Mouse (Mus musculus) hindbrain, postnatal 0 days (tissue): ENCODE measurements at regions not wholly inside any gene's neighbourhood (a gene's known extent, or its start where the extent isn't known, plus 50 kb on each side); places are given as distances from the start of the nearest gene placed in this dataset.
A peak's percentile ranks its signal among the peaks of the same experiment; 100 is the strongest.

Source experiments
- ATAC-seq: fragments of 200-750 bp; cut with Nextera tagmentation; 2 replicates; pipeline ENCODE4 v1.8.0; 2017; ENCODE audit warnings: mild to moderate bottlenecking, moderate TSS enrichment, moderate library complexity
- DNase-seq: peaks from one replicate; pipeline ENCODE4 v3.0.0-alpha.2; 2015; ENCODE audit warnings: low spot score
- H3K27ac ChIP-seq: fragments of 300-500 bp; sonication (generic); 2 replicates; pipeline ENCODE4 v1.5.1; 2014; ENCODE audit warnings: mild to moderate bottlenecking
- H3K27me3 ChIP-seq: fragments of 300-500 bp; sonication (generic); 2 replicates; pipeline ENCODE4 v1.6.1; 2014; ENCODE audit warnings: low read length, mixed read lengths; ENCODE audit not compliant: insufficient read depth
- H3K36me3 ChIP-seq: fragments of 300-500 bp; sonication (generic); 2 replicates; pipeline ENCODE4 v1.6.1; 2014; ENCODE audit warnings: low read length, mixed read lengths; ENCODE audit not compliant: insufficient read depth
- H3K4me1 ChIP-seq: fragments of 300-500 bp; sonication (generic); 2 replicates; pipeline ENCODE4 v1.6.1; 2014; ENCODE audit warnings: antibody characterized with exemption, low read length, mixed read lengths; ENCODE audit not compliant: insufficient read depth
- H3K4me2 ChIP-seq: fragments of 300-500 bp; sonication (generic); 2 replicates; pipeline ENCODE4 v1.6.1; 2014; ENCODE audit warnings: low read depth, mild to moderate bottlenecking, low read length, moderate library complexity, mixed read lengths
- H3K4me3 ChIP-seq: fragments of 300-500 bp; sonication (generic); 2 replicates; pipeline ENCODE4 v1.5.1; 2014; ENCODE audit warnings: low read length
- H3K9ac ChIP-seq: fragments of 300-500 bp; sonication (generic); replicated peaks from 2 replicates; pipeline ENCODE4 v1.6.1; 2014; ENCODE audit warnings: mild to moderate bottlenecking, low read length, moderate library complexity, mixed read lengths
- H3K9me3 ChIP-seq: fragments of 300-500 bp; sonication (generic); 2 replicates; pipeline ENCODE4 v1.6.1; 2016; ENCODE audit warnings: low read length, mixed read lengths
- CTCF ChIP-seq: IDR thresholded peaks from 2 replicates; pipeline ENCODE4 v1.5.1; 2016; ENCODE audit warnings: antibody characterized with exemption, control low read depth, low read depth
- WGBS: fragments of 180-500 bp; shearing (Covaris S2); extraction: QIAGEN DNeasy Blood & Tissue Kit; methylation state at CpG from one replicate; pipeline ENCODE4 v1.1.7; 2014; 5-methylcytosine and 5-hydroxymethylcytosine counted together

- no peak for TF ChIP-seq CTCF
- DNase-seq (peak; percentile 73), ATAC-seq (peak; percentile 89)
These were observed 1015.6 kb upstream of the Cdh10 start for GRCm38 (mm10) chr15:17803107-17803506.

GRCm38 (mm10) chr15:17830376-17830775 lies 988.4 kb upstream of the Cdh10 start:
- no peak for TF ChIP-seq CTCF
- WGBS: 80% methylated on average over 5 of the region's 5 CpGs
- no peaks in the 10 kb centered on the region for H3K27me3 ChIP-seq
- H3K27ac ChIP-seq: no peak overlapping the region
- H3K36me3 ChIP-seq: no peaks in the 10 kb centered on the region
- peaks cover 3% of the 10 kb centered on the region; the same call in 1 of the 2 replicates for H3K9me3 ChIP-seq
- H3K4me1 ChIP-seq: no peaks in the 10 kb centered on the region
- H3K9ac ChIP-seq: no peak overlapping the region
- no peak for DNase-seq
- no peak overlapping the region for H3K4me2 ChIP-seq
- H3K4me3 ChIP-seq: no peak overlapping the region
- no peak for ATAC-seq

More at GRCm38 (mm10) chr15:17803107-17803506, 1015.6 kb upstream of the Cdh10 start:
- WGBS: 69% methylated on average over 1 of the region's 1 CpGs
- Histone ChIP-seq H3K4me2 (no peak overlapping the region), H3K4me1 (no peaks in the 10 kb centered on the region), H3K27ac (no peak overlapping the region), H3K27me3 (no peaks in the 10 kb centered on the region), H3K9ac (no peak overlapping the region), H3K4me3 (no peak overlapping the region), H3K36me3 (no peaks in the 10 kb centered on the region), H3K9me3 (no peaks in the 10 kb centered on the region)

- DNase-seq: no peak
- H3K27ac ChIP-seq: no peak overlapping the region
- H3K36me3 ChIP-seq: no peaks in the 10 kb centered on the region
- H3K9ac ChIP-seq: no peak overlapping the region
- H3K4me3 ChIP-seq: no peak overlapping the region
- H3K4me2 ChIP-seq: no peak overlapping the region
- no peaks in the 10 kb centered on the region for H3K4me1 ChIP-seq
- H3K9me3 ChIP-seq: peaks cover 3% of the 10 kb centered on the region; the same call in 1 of the 2 replicates
- ATAC-seq: no peak
- 97% methylated on average over 2 of the region's 2 CpGs for WGBS
- TF ChIP-seq CTCF: no peak
- H3K27me3 ChIP-seq: no peaks in the 10 kb centered on the region
These were observed 986.8 kb upstream of the Cdh10 start for GRCm38 (mm10) chr15:17831987-17832386.

GRCm38 (mm10) chr15:17880168-17880567 lies 938.6 kb upstream of the Cdh10 start:
- Histone ChIP-seq H3K27ac (no peak overlapping the region), H3K9me3 (no peaks in the 10 kb centered on the region), H3K27me3 (no peaks in the 10 kb centered on the region), H3K9ac (no peak overlapping the region), H3K36me3 (no peaks in the 10 kb centered on the region), H3K4me3 (no peak overlapping the region), H3K4me2 (no peak overlapping the region), H3K4me1 (no peaks in the 10 kb centered on the region)
- 64% methylated on average over 2 of the region's 2 CpGs for WGBS
- ATAC-seq: no peak
- no peak for DNase-seq
- no peak for TF ChIP-seq CTCF

- ATAC-seq (no peak), DNase-seq (no peak)
- Histone ChIP-seq H3K27ac (no peak overlapping the region), H3K9me3 (no peaks in the 10 kb centered on the region), H3K9ac (no peak overlapping the region), H3K4me1 (no peaks in the 10 kb centered on the region), H3K4me2 (no peak overlapping the region), H3K36me3 (no peaks in the 10 kb centered on the region), H3K4me3 (no peak overlapping the region), H3K27me3 (no peaks in the 10 kb centered on the region)
- no peak for TF ChIP-seq CTCF
- WGBS: 76% methylated on average over 1 of the region's 1 CpGs
These were observed 929.4 kb upstream of the Cdh10 start for GRCm38 (mm10) chr15:17889309-17889708.

- 93% methylated on average over 1 of the region's 1 CpGs for WGBS
- H3K27me3 ChIP-seq: no peaks in the 10 kb centered on the region
- no peak overlapping the region for H3K4me3 ChIP-seq
- DNase-seq (no peak), ATAC-seq (no peak)
- H3K36me3 ChIP-seq: no peaks in the 10 kb centered on the region
- H3K9ac ChIP-seq: no peak overlapping the region
- H3K27ac ChIP-seq: no peak overlapping the region
- no peak for TF ChIP-seq CTCF
- no peak overlapping the region for H3K4me2 ChIP-seq
- no peaks in the 10 kb centered on the region for H3K4me1 ChIP-seq
- H3K9me3 ChIP-seq: no peaks in the 10 kb centered on the region
These were observed 918.7 kb upstream of the Cdh10 start for GRCm38 (mm10) chr15:17900026-17900425.

- Histone ChIP-seq H3K9me3 (no peaks in the 10 kb centered on the region), H3K27ac (no peak overlapping the region), H3K9ac (no peak overlapping the region), H3K36me3 (no peaks in the 10 kb centered on the region), H3K27me3 (no peaks in the 10 kb centered on the region), H3K4me3 (no peak overlapping the region), H3K4me1 (no peaks in the 10 kb centered on the region), H3K4me2 (no peak overlapping the region)
- ATAC-seq (no peak), DNase-seq (no peak)
- WGBS: 93% methylated on average over 2 of the region's 2 CpGs
- TF ChIP-seq CTCF: no peak
These were observed 906.5 kb upstream of the Cdh10 start for GRCm38 (mm10) chr15:17912241-17912640.
